Mouse (Mus musculus): ENCODE measurements around the gene Slc9a2. TPM values are rescaled to one million over a fixed set of nuclear protein-coding genes. Genes with fewer than 3 reads are reported as not detected.

Slc9a2 gene
- 70.3 TPM for polyA plus RNA-seq (2014; fragmentation: Illumina TruSeq; extraction: RNeasy Lipid Tissue Mini Kit (QIAGEN cat#74804); ENCODE audit: low replicate concordance)

DNA sequence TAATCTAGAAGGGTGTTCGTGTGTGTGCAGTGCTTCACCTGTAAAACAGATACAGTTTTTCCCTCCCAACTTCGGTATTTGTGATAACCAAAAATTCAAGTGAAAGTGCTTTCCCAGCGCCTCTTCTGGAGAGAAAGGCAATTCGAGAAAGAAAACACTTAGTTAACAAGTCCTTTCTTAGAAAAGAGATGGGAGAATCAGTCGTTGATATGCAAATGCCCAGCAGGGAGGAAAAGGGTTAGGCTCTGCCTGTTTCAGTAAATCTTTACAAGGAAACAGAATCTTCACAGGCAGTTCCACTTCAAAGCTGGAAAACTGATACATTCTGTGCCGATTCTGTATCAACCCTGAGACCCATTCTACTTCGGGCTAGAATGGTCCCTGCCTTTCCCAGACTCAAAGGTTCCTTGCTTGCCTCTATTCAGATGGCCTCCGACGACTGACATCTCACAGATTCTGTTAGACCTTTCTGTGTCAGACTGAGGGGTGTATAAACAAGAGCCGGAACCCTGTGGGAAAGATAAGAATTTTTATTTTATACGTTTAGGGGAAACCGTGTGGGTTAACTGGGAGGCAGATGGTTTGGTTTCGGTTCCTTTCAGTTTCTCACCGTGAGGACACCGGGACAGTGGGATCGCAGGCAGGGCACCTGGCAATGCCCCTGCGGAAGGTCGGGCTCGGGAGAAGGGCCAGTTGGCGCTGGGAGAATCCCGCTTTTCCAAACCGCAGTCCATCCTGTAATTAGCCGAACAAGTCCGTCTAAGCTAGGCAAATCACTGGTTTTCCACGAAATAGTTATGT lies at the start of gene Slc9a2:
TSS of gene Slc9a2 (plus strand) at position 508 of the 801 bp plus-strand sequence.

DNA sequence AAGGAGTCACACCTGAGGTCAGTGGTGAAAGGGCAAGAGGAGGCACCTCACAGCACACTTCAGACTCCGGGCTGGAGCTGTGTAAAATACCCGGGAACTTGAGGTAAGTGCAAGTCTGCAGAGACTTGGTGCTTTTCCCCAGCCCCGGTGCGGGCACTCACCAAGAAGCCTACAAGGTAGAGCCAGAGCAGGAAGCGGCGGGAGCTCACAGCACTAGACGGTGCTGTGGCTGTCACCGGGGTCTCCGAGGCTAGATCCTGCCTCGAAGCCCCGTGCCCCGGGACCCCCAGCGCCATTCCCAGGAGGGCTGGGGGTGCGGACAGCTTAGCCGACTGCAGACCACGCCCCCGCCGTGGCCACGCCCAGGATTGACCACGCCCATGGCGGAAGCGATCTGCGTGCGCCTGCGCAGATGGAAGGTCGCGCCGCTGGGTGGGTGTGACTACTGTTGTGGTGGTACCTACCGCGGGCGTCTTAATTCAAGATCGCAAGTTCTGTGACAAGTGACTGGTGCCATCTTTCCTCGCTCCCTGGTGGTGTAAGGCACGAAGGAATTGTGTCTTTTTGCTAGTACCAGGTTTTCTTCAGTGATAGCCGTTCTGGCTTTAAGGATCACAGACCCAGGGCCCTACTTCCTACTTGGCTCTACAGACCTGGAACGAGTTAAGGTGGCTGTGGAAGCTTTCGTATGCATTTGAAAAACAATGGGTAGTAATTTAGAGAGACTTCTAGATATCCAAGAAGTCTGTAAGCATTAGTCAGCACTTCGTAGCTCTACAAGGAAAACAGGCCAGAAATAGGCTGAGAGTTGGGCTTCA lies 110.2 kb downstream of the Slc9a2 start, which contains the start of gene Mfsd9:
TSS of gene Mfsd9 (minus strand) at position 364 of the 818 bp plus-strand sequence.

DNA sequence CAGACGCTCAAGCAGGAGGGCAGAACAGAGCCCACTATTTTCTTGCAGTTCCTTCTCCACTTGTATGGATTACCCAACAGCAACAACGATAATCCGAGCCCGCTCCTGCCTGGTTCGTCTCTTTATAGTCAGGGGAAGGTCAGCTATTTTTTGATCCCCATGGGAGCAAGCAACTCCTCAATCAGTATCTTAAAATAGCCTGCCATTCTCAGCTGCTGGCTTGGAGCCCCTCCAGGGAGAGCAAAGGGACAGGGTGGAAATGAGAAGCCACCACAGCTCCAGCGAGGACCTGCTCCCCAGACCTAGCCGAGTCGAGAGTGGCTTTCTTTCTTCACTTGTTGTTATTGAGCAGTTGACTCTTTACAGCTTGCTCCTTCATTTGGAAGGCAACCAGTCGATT lies 125.0 kb downstream of the Slc9a2 start, which contains the start of gene Tmem182:
TSS of gene Tmem182 (plus strand) at position 251 of the 400 bp plus-strand sequence.

Other genes with a start within 250 kb of the Slc9a2 start
- 3.1 TPM for gene Il18r1, start 215.0 kb upstream of the Slc9a2 start, polyA plus RNA-seq (2014; fragmentation: Illumina TruSeq; extraction: RNeasy Lipid Tissue Mini Kit (QIAGEN cat#74804); ENCODE audit: low replicate concordance)
- gene Il18rap, start 165.2 kb upstream of the Slc9a2 start, polyA plus RNA-seq (2014; fragmentation: Illumina TruSeq; extraction: RNeasy Lipid Tissue Mini Kit (QIAGEN cat#74804); ENCODE audit: low replicate concordance): 0.89 TPM
- 0.97 TPM for gene Slc9a4, start 100.5 kb upstream of the Slc9a2 start, polyA plus RNA-seq (2014; fragmentation: Illumina TruSeq; extraction: RNeasy Lipid Tissue Mini Kit (QIAGEN cat#74804); ENCODE audit: low replicate concordance)
- 39.7 TPM for gene Mfsd9, start 110.1 kb downstream of the Slc9a2 start, polyA plus RNA-seq (2014; fragmentation: Illumina TruSeq; extraction: RNeasy Lipid Tissue Mini Kit (QIAGEN cat#74804); ENCODE audit: low replicate concordance)
- gene Tmem182, start 125.0 kb downstream of the Slc9a2 start, polyA plus RNA-seq (2014; fragmentation: Illumina TruSeq; extraction: RNeasy Lipid Tissue Mini Kit (QIAGEN cat#74804); ENCODE audit: low replicate concordance): 1.3 TPM

Data from small intestine, adult 10 weeks (tissue).